Mouse (Mus musculus) induced T-regulatory cell, adult 2 months (primary cell): ENCODE results near the gene Olfr1457.

Source experiments
- DNase-seq: peaks from one replicate; pipeline ENCODE4 v3.0.0-alpha.2; 2012; ENCODE audit warnings: low read depth

Gene Olfr1457

GRCm38 (mm10) chr19:13097791-13098190 is at the start of gene Olfr1457:
TSS of gene Olfr1457 (minus strand) at chr19:13097891.
- no peak for DNase-seq

- DNase-seq = no peak
These were observed 9.0 kb upstream of the Olfr1457 start, which contains the start of gene Olfr1458 for GRCm38 (mm10) chr19:13106675-13107074. TSS of gene Olfr1458 (minus strand) at chr19:13106775.

GRCm38 (mm10) chr19:13093908-13094307 is 3.8 kb downstream of the Olfr1457 start:
- no peak for DNase-seq

- no peak for DNase-seq
These were observed 37.4 kb downstream of the Olfr1457 start, which contains the start of gene Olfr1454 for GRCm38 (mm10) chr19:13060310-13060709. TSS of gene Olfr1454 (plus strand) at chr19:13060610.
